Mouse (Mus musculus): ENCODE data around the gene Caprin1. TPM values are rescaled to one million over a fixed set of nuclear protein-coding genes. Genes with fewer than 3 reads are reported as not detected.

The Caprin1 gene
- polyA plus RNA-seq, 1 experiment from 2014 or later = 337 TPM

GRCm38 (mm10) chr2:103795843-103796210, 1.6 kb downstream of the Caprin1 start:
- peak overlapping the region; percentile 66 for H3K4me2 ChIP-seq

DNA sequence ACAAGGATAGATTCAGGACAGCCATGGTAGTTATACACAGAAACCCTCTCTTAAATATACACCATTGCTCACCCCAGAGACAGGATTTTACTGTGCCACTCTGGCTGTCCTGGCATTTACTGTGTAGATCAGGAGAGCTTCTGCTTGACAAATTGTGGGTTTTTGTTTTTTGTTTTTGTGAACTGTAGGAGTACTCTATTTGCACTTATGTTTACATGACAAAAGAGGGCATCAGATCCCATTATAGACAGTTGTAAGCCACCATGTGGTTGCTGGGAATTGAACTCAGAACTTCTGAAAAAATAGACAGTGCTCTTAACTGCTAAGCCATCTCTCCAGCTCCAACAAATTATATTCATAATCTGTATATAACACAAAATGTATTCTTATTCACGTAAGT, 5.4 kb downstream of the Caprin1 start:
- WGBS = 93% methylated on average over 1 of the region's 1 CpGs
- Histone ChIP-seq H3K9me3 (replicated peaks) (no peaks in the 10 kb centered on the region), H3K4me2 (no peak overlapping the region), H3K27ac (no peak overlapping the region), H3K4me3 (replicated peaks) (no peak overlapping the region), H3K4me1 (peaks cover 27% of the 10 kb centered on the region), H3K36me3 (peaks cover 59% of the 10 kb centered on the region), H3K9ac (no peak overlapping the region), H3K27me3 (no peaks in the 10 kb centered on the region)
- no peak for ATAC-seq (replicated peaks; ENCODE audit: low FRiP score)

More at GRCm38 (mm10) chr2:103795843-103796210, 1.6 kb downstream of the Caprin1 start:
- WGBS = 0% methylated on average over 11 of the region's 11 CpGs
- ATAC-seq (replicated peaks; ENCODE audit: low FRiP score) = peak; percentile 76
- Histone ChIP-seq H3K9ac (peak overlapping the region; percentile 97), H3K27me3 (no peaks in the 10 kb centered on the region), H3K4me3 (replicated peaks) (peak overlapping the region; percentile 97), H3K27ac (peak overlapping the region; percentile 100), H3K4me1 (peaks cover 34% of the 10 kb centered on the region), H3K9me3 (replicated peaks) (no peaks in the 10 kb centered on the region), H3K36me3 (peaks cover 26% of the 10 kb centered on the region)

GRCm38 (mm10) chr2:103785735-103786134, 11.7 kb downstream of the Caprin1 start:
- H3K27me3 ChIP-seq = no peaks in the 10 kb centered on the region
- WGBS = 88% methylated on average over 1 of the region's 1 CpGs
- ATAC-seq (replicated peaks; ENCODE audit: low FRiP score) = no peak
- peaks cover 4% of the 10 kb centered on the region; the same call in 1 of the 2 replicates for H3K4me1 ChIP-seq
- H3K4me2 ChIP-seq = no peak overlapping the region
- peaks cover 70% of the 10 kb centered on the region for H3K36me3 ChIP-seq
- H3K9ac ChIP-seq = no peak overlapping the region
- H3K27ac ChIP-seq = no peak overlapping the region
- H3K4me3 ChIP-seq (replicated peaks) = no peak overlapping the region
- no peaks in the 10 kb centered on the region for H3K9me3 ChIP-seq (replicated peaks)

DNA sequence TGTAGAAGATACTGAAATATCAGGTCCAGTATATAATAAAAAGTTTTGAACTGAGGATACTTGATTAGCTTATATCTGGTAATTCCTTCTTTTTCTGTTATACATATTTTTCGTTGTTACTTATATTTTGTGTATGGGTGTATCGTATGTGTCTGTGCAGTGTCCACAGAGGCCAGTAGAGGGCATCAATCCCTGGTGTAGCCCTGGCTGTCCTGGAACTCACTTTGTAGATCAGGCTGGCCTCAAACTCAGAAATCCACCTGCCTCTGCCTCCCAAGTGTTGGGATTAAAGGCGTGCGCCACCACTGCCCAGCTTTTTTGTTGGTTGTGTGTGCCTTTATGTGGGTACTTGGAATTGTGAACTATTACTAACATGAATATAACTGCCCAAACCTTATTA, 12.8 kb downstream of the Caprin1 start:
- no peak overlapping the region for H3K4me2 ChIP-seq
- H3K4me3 ChIP-seq (replicated peaks) = no peak overlapping the region
- WGBS = 86% methylated on average over 4 of the region's 4 CpGs
- peaks cover 70% of the 10 kb centered on the region for H3K36me3 ChIP-seq
- H3K4me1 ChIP-seq = no peaks in the 10 kb centered on the region
- no peak for ATAC-seq (replicated peaks; ENCODE audit: low FRiP score)
- H3K9ac ChIP-seq = no peak overlapping the region
- H3K9me3 ChIP-seq (replicated peaks) = no peaks in the 10 kb centered on the region
- H3K27ac ChIP-seq = no peak overlapping the region
- H3K27me3 ChIP-seq = no peaks in the 10 kb centered on the region

GRCm38 (mm10) chr2:103762492-103762891, 35.0 kb downstream of the Caprin1 start:
- WGBS = 59% methylated on average over 1 of the region's 1 CpGs
- H3K4me2 ChIP-seq = peak overlapping the region; percentile 74
- no peak overlapping the region for H3K4me3 ChIP-seq (replicated peaks)
- ATAC-seq (replicated peaks; ENCODE audit: low FRiP score) = no peak
- H3K4me1 ChIP-seq = peaks cover 17% of the 10 kb centered on the region
- H3K9me3 ChIP-seq (replicated peaks) = no peaks in the 10 kb centered on the region
- no peaks in the 10 kb centered on the region for H3K27me3 ChIP-seq
- H3K27ac ChIP-seq = no peak overlapping the region
- peaks cover 26% of the 10 kb centered on the region for H3K36me3 ChIP-seq
- H3K9ac ChIP-seq = no peak overlapping the region

DNA sequence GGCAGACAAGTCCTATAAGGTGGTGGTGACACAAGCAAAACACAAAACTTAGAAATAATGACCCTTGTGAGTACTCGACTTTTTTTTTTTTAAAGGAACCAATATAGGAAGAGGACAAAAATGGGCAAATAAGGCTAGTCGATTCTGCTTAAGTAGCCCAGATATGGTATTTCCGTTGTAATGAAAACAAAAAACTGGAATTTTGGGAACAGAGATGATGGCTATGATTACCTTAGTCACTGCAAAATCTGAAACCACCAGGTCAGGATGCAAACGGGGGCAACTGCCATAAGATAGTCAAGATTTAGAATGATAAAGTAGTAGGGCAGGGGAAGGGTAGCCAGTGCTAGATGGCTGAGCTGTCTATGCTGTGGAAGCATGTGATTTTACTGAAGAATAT, 35.5 kb downstream of the Caprin1 start:
- Histone ChIP-seq H3K4me3 (replicated peaks) (peak overlapping the region; percentile 70), H3K4me1 (peaks cover 17% of the 10 kb centered on the region), H3K9me3 (replicated peaks) (no peaks in the 10 kb centered on the region), H3K27ac (no peak overlapping the region), H3K4me2 (peak overlapping the region; percentile 74), H3K9ac (no peak overlapping the region), H3K27me3 (no peaks in the 10 kb centered on the region), H3K36me3 (peaks cover 30% of the 10 kb centered on the region)
- no peak for ATAC-seq (replicated peaks; ENCODE audit: low FRiP score)
- 38% methylated on average over 4 of the region's 4 CpGs for WGBS

- peaks cover 17% of the 10 kb centered on the region for H3K4me1 ChIP-seq
- peak within 1 kb of the TSS; percentile 70 for H3K4me3 ChIP-seq (replicated peaks)
- H3K27ac ChIP-seq = peak within 1 kb of the TSS; percentile 90
- no peaks in the 10 kb centered on the region for H3K9me3 ChIP-seq (replicated peaks)
- H3K4me2 ChIP-seq = peak within 1 kb of the TSS; percentile 74
- peak within 1 kb of the TSS; percentile 44 for H3K9ac ChIP-seq
- H3K27me3 ChIP-seq = no peaks in the 10 kb centered on the region
- H3K36me3 ChIP-seq = peaks cover 28% of the 10 kb centered on the region
- under 1% methylated on average over 47 of the region's 47 CpGs for WGBS
- peak; percentile 96 for ATAC-seq (replicated peaks; ENCODE audit: low FRiP score)
Measured at GRCm38 (mm10) chr2:103760906-103761716, 36.3 kb downstream of the Caprin1 start, which contains the start of gene Nat10. Nat10 (minus strand) TSS chr2:103761270.

DNA sequence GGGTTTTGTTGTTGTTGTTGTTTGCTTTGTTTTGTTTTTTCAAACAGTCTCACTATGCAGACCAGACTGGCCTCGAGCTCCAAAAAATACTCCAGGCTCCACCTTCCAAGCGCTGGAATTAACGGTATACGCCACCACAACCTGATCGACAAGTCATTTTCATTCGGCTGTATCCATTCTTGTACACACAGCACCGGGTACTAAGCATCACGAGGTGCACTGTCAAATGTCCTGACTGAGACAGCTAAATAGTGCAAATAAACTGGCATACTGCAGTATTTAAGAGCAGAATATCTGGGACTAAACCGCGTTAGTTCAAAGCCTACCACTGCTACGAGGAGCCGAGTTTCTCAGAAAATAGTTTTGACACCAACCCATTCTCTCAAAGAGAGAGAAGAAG, 37.0 kb downstream of the Caprin1 start:
- peaks cover 17% of the 10 kb centered on the region for H3K4me1 ChIP-seq
- H3K4me2 ChIP-seq = peak overlapping the region; percentile 74
- H3K4me3 ChIP-seq (replicated peaks) = peak overlapping the region; percentile 70
- H3K27ac ChIP-seq = peak overlapping the region; percentile 90; the same call in 1 of the 2 replicates
- under 1% methylated on average over 12 of the region's 12 CpGs for WGBS
- H3K27me3 ChIP-seq = no peaks in the 10 kb centered on the region
- peak; percentile 13; the same call in 1 of the 2 replicates for ATAC-seq (replicated peaks; ENCODE audit: low FRiP score)
- H3K9me3 ChIP-seq (replicated peaks) = no peaks in the 10 kb centered on the region
- H3K36me3 ChIP-seq = peaks cover 29% of the 10 kb centered on the region
- peak overlapping the region; percentile 44 for H3K9ac ChIP-seq

- WGBS = 93% methylated on average over 9 of the region's 9 CpGs
- no peak for ATAC-seq (replicated peaks; ENCODE audit: low FRiP score)
Measured at GRCm38 (mm10) chr2:103755458-103756085, 41.9 kb downstream of the Caprin1 start.

DNA sequence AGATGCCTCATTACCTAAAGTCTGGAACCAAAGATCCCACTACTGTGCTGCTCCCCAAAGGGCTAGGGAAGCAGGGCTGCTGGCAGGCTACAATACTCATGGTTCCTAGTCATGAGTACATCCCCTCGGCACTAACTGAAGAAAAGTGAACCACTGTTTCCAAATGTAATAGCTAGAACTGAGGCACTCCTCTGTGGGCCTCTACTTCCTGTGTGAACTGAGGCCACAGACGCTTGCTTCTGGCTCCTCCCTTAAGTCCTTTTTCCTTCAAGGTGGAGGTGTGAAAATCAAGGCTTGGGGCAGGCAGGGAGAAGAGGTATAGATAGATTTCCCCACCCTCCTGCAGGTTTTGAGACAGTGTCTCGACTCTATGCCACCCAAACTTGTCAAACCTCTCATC, 42.8 kb downstream of the Caprin1 start:
- no peak for ATAC-seq (replicated peaks; ENCODE audit: low FRiP score)
- Histone ChIP-seq H3K9ac (no peak overlapping the region), H3K36me3 (peaks cover 73% of the 10 kb centered on the region), H3K9me3 (replicated peaks) (no peaks in the 10 kb centered on the region), H3K4me1 (peaks cover 3% of the 10 kb centered on the region), H3K4me2 (no peak overlapping the region), H3K27me3 (no peaks in the 10 kb centered on the region), H3K27ac (no peak overlapping the region), H3K4me3 (replicated peaks) (no peak overlapping the region)
- WGBS = 85% methylated on average over 3 of the region's 3 CpGs

More at GRCm38 (mm10) chr2:103755458-103756085, 41.9 kb downstream of the Caprin1 start:
- Histone ChIP-seq H3K9ac (no peak overlapping the region), H3K4me1 (peaks cover 8% of the 10 kb centered on the region), H3K27ac (no peak overlapping the region), H3K36me3 (peaks cover 64% of the 10 kb centered on the region), H3K27me3 (no peaks in the 10 kb centered on the region), H3K4me2 (no peak overlapping the region), H3K9me3 (replicated peaks) (no peaks in the 10 kb centered on the region), H3K4me3 (replicated peaks) (no peak overlapping the region)

GRCm38 (mm10) chr2:103751771-103752170, 45.7 kb downstream of the Caprin1 start:
- H3K9me3 ChIP-seq (replicated peaks) = no peaks in the 10 kb centered on the region
- no peak overlapping the region for H3K4me2 ChIP-seq
- no peak overlapping the region for H3K27ac ChIP-seq
- no peak for ATAC-seq (replicated peaks; ENCODE audit: low FRiP score)
- no peaks in the 10 kb centered on the region for H3K4me1 ChIP-seq
- H3K9ac ChIP-seq = no peak overlapping the region
- 91% methylated on average over 6 of the region's 6 CpGs for WGBS
- no peak overlapping the region for H3K4me3 ChIP-seq (replicated peaks)
- no peaks in the 10 kb centered on the region for H3K27me3 ChIP-seq
- peaks cover 89% of the 10 kb centered on the region for H3K36me3 ChIP-seq

- no peak for ATAC-seq (replicated peaks; ENCODE audit: low FRiP score)
- 57% methylated on average over 3 of the region's 3 CpGs for WGBS
- Histone ChIP-seq H3K9ac (no peak overlapping the region), H3K27ac (no peak overlapping the region), H3K36me3 (peaks cover 77% of the 10 kb centered on the region), H3K27me3 (no peaks in the 10 kb centered on the region), H3K4me2 (no peak overlapping the region), H3K4me1 (no peaks in the 10 kb centered on the region), H3K4me3 (replicated peaks) (no peak overlapping the region), H3K9me3 (replicated peaks) (no peaks in the 10 kb centered on the region)
Measured at GRCm38 (mm10) chr2:103749091-103749490, 48.4 kb downstream of the Caprin1 start.
